8 mouse cellular contexts compared by ENCODE assay signal in genomic region chr7:143466099-143466677, GRCm38 (mm10). TPM values are rescaled to one million over a fixed set of nuclear protein-coding genes. Genes with fewer than 3 reads are reported as not detected.
A peak's percentile ranks its signal among the peaks of the same experiment; 100 is the strongest.
DNase-seq lines count a peak whose midpoint lies in the region; ATAC-seq lines count a peak whose summit lies in the region.

No protein-coding gene starts in this region.

- no peak overlapping the region for H3K4me2 ChIP-seq in hindbrain, embryonic 16.5 days (ENCODE audit: low read length)

- intact Hi-C loops in left cerebral cortex, postnatal 14 days (cut with DNase I): loop anchor here (1.0 kb wide), 1 partner anchor 312 kb away; no protein-coding TSS in a partner anchor

- H3K4me1 ChIP-seq in hindbrain, embryonic 16.5 days (ENCODE audit: control insufficient read depth, insufficient read depth, low read depth, low read length): no peaks in the 10 kb centered on the region; the same call in 1 of the 2 replicates

- H3K4me3 ChIP-seq in hindbrain, embryonic 16.5 days (ENCODE audit: low read length): no peak overlapping the region

- no peaks in the 10 kb centered on the region for H3K27me3 ChIP-seq in hindbrain, embryonic 16.5 days (replicated peaks; ENCODE audit: control insufficient read depth, insufficient read depth, low read length)

- 40% methylated on average over 14 of the region's 14 CpGs for WGBS in hindbrain, embryonic 16.5 days

- H3K36me3 ChIP-seq in hindbrain, embryonic 16.5 days (ENCODE audit: control insufficient read depth, insufficient read depth, low read length): no peaks in the 10 kb centered on the region

- H3K27ac ChIP-seq in hindbrain, embryonic 16.5 days (ENCODE audit: low read depth, low read length): no peak overlapping the region

- H3K9ac ChIP-seq in hindbrain, embryonic 16.5 days (ENCODE audit: low read depth, low read length): no peak overlapping the region

- ATAC-seq in hindbrain, embryonic 16.5 days: peak; percentile 40; the same call in 1 of the 2 replicates

- no peaks in the 10 kb centered on the region for H3K9me3 ChIP-seq in hindbrain, embryonic 16.5 days (ENCODE audit: control insufficient read depth, low read length)

- peak; percentile 73 for DNase-seq in NIH3T3 (ENCODE audit: low read depth)
- peak; percentile 47 for DNase-seq in cerebellum, adult 9-11 months
- peak; percentile 85 for DNase-seq in gastrocnemius, adult 18-20 months (ENCODE audit: low spot score)
- peak; percentile 74 to 83 for DNase-seq in left cerebral cortex, postnatal 14 days (ENCODE audit: low spot score in 2 of 2)
- peak; percentile 86 for DNase-seq in mesoderm, embryonic 11.5 days (ENCODE audit: low read depth, low spot score)
- DNase-seq in right cerebral cortex, postnatal 36 days (ENCODE audit: low spot score in 2 of 2): peak; percentile 34 to 67
- peak; percentile 74 to 89 for DNase-seq in urinary bladder, postnatal 4 days (ENCODE audit: low spot score in 2 of 2)

RNA-seq across cellular contexts. Expression of gene Cdkn1c, which starts 5.3 kb away (rescaled TPM):
- total RNA-seq in gastrocnemius, adult 18-20 months (2021): 10 to 100 TPM; 18.6 to 21.6 TPM
- polyA plus RNA-seq in hindbrain, embryonic 16.5 days (2015; fragmentation: Nextera tagmentation; extraction: Ambion mirVana): 165 and 231 TPM in 2 replicates
- 10 to 100 TPM; 14.1 to 14.2 TPM for total RNA-seq in left cerebral cortex, postnatal 14 days (2021)

RNA-seq across cellular contexts. Expression of gene Slc22a18, which starts 7.3 kb away (rescaled TPM):
- under 1 TPM; 0.17 to 0.32 TPM for total RNA-seq in gastrocnemius, adult 18-20 months (2021)
- 0.79 and 1.00 TPM in 2 replicates for polyA plus RNA-seq in hindbrain, embryonic 16.5 days (2015; fragmentation: Nextera tagmentation; extraction: Ambion mirVana)
- total RNA-seq in left cerebral cortex, postnatal 14 days (2021): under 1 TPM; 0.42 to 0.62 TPM

RNA-seq across cellular contexts. Expression of gene Phlda2, which starts 36.8 kb away (rescaled TPM):
- not detected for total RNA-seq in gastrocnemius, adult 18-20 months (2021)
- polyA plus RNA-seq in hindbrain, embryonic 16.5 days (2015; fragmentation: Nextera tagmentation; extraction: Ambion mirVana): 0.56 and 0.57 TPM in 2 replicates
- not detected for total RNA-seq in left cerebral cortex, postnatal 14 days (2021)
